ENCODE assay signal across 9 mouse cellular contexts in genomic region chr19:45030746-45031693, GRCm38 (mm10). TPM values are rescaled to one million over a fixed set of nuclear protein-coding genes. Genes with fewer than 3 reads are reported as not detected.
DNase-seq lines count a peak whose midpoint lies in the region; ATAC-seq and TF ChIP-seq lines count a peak whose summit lies in the region.
"Had no signal": no experiment of that assay in that cellular context is flagged by ENCODE, and none has a peak within 500 bp of the region (broad histone marks: within the 10 kb centered on the region; RNA-seq: fewer than 3 reads in every experiment).

No protein-coding gene starts in this region.

- TF ChIP-seq EP300 in heart, adult 2 months (IDR thresholded peaks at IDR 0.05; ENCODE audit: insufficient read depth, low read depth, low read length) = 0 out of 2 replicates have a peak, but pooled peaks have one; percentile 22

- H3K4me2 ChIP-seq in embryonic facial prominence, embryonic 11.5 days (ENCODE audit: low read depth, low read length) = no peak overlapping the region
- H3K4me2 ChIP-seq in limb, embryonic 14.5 days (replicated peaks; ENCODE audit: low read depth, low read length, severe bottlenecking) = peak overlapping the region; percentile 38
- peak overlapping the region; percentile 29; the same call in 1 of the 2 replicates for H3K4me2 ChIP-seq in midbrain, embryonic 14.5 days (ENCODE audit: low read length)

- intact Hi-C loops in heart, adult 2 months (cut with DNase I) = loop anchor here (1.0 to 10.0 kb wide), 2 partner anchors 18 to 446 kb away; no protein-coding TSS in a partner anchor

- no peak for TF ChIP-seq POLR2A in heart, adult 2 months (IDR thresholded peaks at IDR 0.05; ENCODE audit: insufficient read depth, low read depth, low read length)
- no peak for TF ChIP-seq POLR2A in limb, embryonic 14.5 days (IDR thresholded peaks at IDR 0.05; ENCODE audit: borderline replicate concordance, extremely low read depth, insufficient read depth, insufficient read length)

- no peak overlapping the region for H3K27ac ChIP-seq in embryonic facial prominence, embryonic 11.5 days (replicated peaks; ENCODE audit: low read depth, low read length)
- no peak overlapping the region for H3K27ac ChIP-seq in heart, adult 2 months
- H3K27ac ChIP-seq in limb, embryonic 14.5 days (replicated peaks; ENCODE audit: low read depth, low read length) = no peak overlapping the region
- H3K27ac ChIP-seq in midbrain, embryonic 14.5 days (replicated peaks; ENCODE audit: low read depth, low read length) = no peak overlapping the region

- no peaks in the 10 kb centered on the region for H3K79me2 ChIP-seq in heart, adult 2 months (replicated peaks; ENCODE audit: control insufficient read depth, insufficient read depth, low read length)

- WGBS in embryonic facial prominence, embryonic 11.5 days = 42% methylated on average over 20 of the region's 20 CpGs
- 39% methylated on average over 20 of the region's 20 CpGs for WGBS in heart, adult 2 months
- 42% methylated on average over 20 of the region's 20 CpGs for WGBS in limb, embryonic 14.5 days
- WGBS in midbrain, embryonic 14.5 days = 41% methylated on average over 20 of the region's 20 CpGs

- peak; percentile 85 for DNase-seq in A20 (ENCODE audit: low read depth, low spot score)
- peak; percentile 75 for DNase-seq in adrenal gland, postnatal 25 days
- peak; percentile 94 for DNase-seq in embryonic facial prominence, embryonic 11.5 days (ENCODE audit: low spot score)
- peak; percentile 76 to 78 for DNase-seq in heart, adult 2 months
- DNase-seq in kidney, adult 18-20 months = peak; percentile 82
- peak; percentile 85 for DNase-seq in limb, embryonic 14.5 days (ENCODE audit: low spot score)
- DNase-seq in midbrain, embryonic 14.5 days = peak; percentile 94
- DNase-seq in spleen, postnatal 10 days (ENCODE audit: low spot score in 2 of 2) = peak; percentile 63 to 84

- H3K27me3 ChIP-seq in embryonic facial prominence, embryonic 11.5 days (ENCODE audit: control insufficient read depth, insufficient read depth, low read length) = no peaks in the 10 kb centered on the region
- no peaks in the 10 kb centered on the region for H3K27me3 ChIP-seq in heart, adult 2 months (ENCODE audit: control insufficient read depth, insufficient read depth, low read length)
- no peaks in the 10 kb centered on the region for H3K27me3 ChIP-seq in limb, embryonic 14.5 days (ENCODE audit: control insufficient read depth, insufficient read depth, low read length)
- no peaks in the 10 kb centered on the region for H3K27me3 ChIP-seq in midbrain, embryonic 14.5 days (ENCODE audit: control insufficient read depth, insufficient read depth, low read length)

- H3K36me3 ChIP-seq in embryonic facial prominence, embryonic 11.5 days (replicated peaks; ENCODE audit: control insufficient read depth, insufficient read depth, low read depth, low read length) = peaks cover 15% of the 10 kb centered on the region
- H3K36me3 ChIP-seq in heart, adult 2 months (ENCODE audit: control insufficient read depth, insufficient read depth, low read length) = peaks cover 8% of the 10 kb centered on the region; the same call in 1 of the 2 replicates
- peaks cover 31% of the 10 kb centered on the region for H3K36me3 ChIP-seq in limb, embryonic 14.5 days (ENCODE audit: control insufficient read depth, insufficient read depth, low read length)
- peaks cover 22% of the 10 kb centered on the region for H3K36me3 ChIP-seq in midbrain, embryonic 14.5 days (ENCODE audit: control insufficient read depth, insufficient read depth, low read length)

- ATAC-seq in embryonic facial prominence, embryonic 11.5 days (replicated peaks; ENCODE audit: insufficient number of reproducible peaks, low FRiP score, low TSS enrichment, low read depth) = no peak
- ATAC-seq in limb, embryonic 14.5 days (ENCODE audit: low FRiP score, low read depth) = no peak; the same call in 1 of the 2 replicates
- peak; percentile 29; the same call in 1 of the 2 replicates for ATAC-seq in midbrain, embryonic 14.5 days (ENCODE audit: low FRiP score, low TSS enrichment)

- no peak overlapping the region for H3K9ac ChIP-seq in embryonic facial prominence, embryonic 11.5 days (replicated peaks; ENCODE audit: low read length)
- H3K9ac ChIP-seq in heart, adult 2 months (ENCODE audit: low read depth, low read length) = peak overlapping the region; percentile 62
- no peak overlapping the region for H3K9ac ChIP-seq in limb, embryonic 14.5 days (ENCODE audit: low read depth, low read length, severe bottlenecking)
- H3K9ac ChIP-seq in midbrain, embryonic 14.5 days (replicated peaks; ENCODE audit: low read length) = no peak overlapping the region

- H3K4me1 ChIP-seq in embryonic facial prominence, embryonic 11.5 days (ENCODE audit: control insufficient read depth, insufficient read depth, low read length) = no peaks in the 10 kb centered on the region; the same call in 1 of the 2 replicates
- H3K4me1 ChIP-seq in heart, adult 2 months (ENCODE audit: control insufficient read depth, insufficient read depth, low read length) = peaks cover 22% of the 10 kb centered on the region
- H3K4me1 ChIP-seq in limb, embryonic 14.5 days (ENCODE audit: control insufficient read depth, insufficient read depth, low read length) = 0 out of 2 replicates have a peak, but pooled peaks cover 4% of the 10 kb centered on the region
- H3K4me1 ChIP-seq in midbrain, embryonic 14.5 days (ENCODE audit: control insufficient read depth, insufficient read depth, low read length) = 0 out of 2 replicates have a peak, but pooled peaks cover 3% of the 10 kb centered on the region

- H3K4me3 ChIP-seq in embryonic facial prominence, embryonic 11.5 days (ENCODE audit: low read depth, low read length) = no peak overlapping the region
- H3K4me3 ChIP-seq in heart, adult 2 months = peak overlapping the region; percentile 36; the same call in 1 of the 2 replicates
- H3K4me3 ChIP-seq in limb, embryonic 14.5 days (replicated peaks; ENCODE audit: low read length) = 0 out of 2 replicates have a peak overlapping the region, but pooled peaks have one; percentile 6
- no peak overlapping the region for H3K4me3 ChIP-seq in midbrain, embryonic 14.5 days (replicated peaks; ENCODE audit: low read depth, low read length)
- H3K4me3 ChIP-seq: erythroblast, embryonic 14.5 days had no signal

- TF ChIP-seq CTCF in heart, adult 2 months (IDR thresholded peaks at IDR 0.05) = peak; percentile 88

- no peaks in the 10 kb centered on the region for H3K9me3 ChIP-seq in embryonic facial prominence, embryonic 11.5 days (replicated peaks; ENCODE audit: control insufficient read depth, low read length)
- no peaks in the 10 kb centered on the region for H3K9me3 ChIP-seq in limb, embryonic 14.5 days (ENCODE audit: control insufficient read depth, low read length)
- no peaks in the 10 kb centered on the region for H3K9me3 ChIP-seq in midbrain, embryonic 14.5 days (ENCODE audit: control insufficient read depth, low read length)

RNA-seq across cellular contexts. Expression of gene Pdzd7, which starts 14.5 kb away (rescaled TPM):
- 0.52 TPM in 1 of 2 replicates, not detected in the other for total RNA-seq in adrenal gland, postnatal 25 days (2021)
- 0.21 and 0.41 TPM in 2 replicates for polyA plus RNA-seq in embryonic facial prominence, embryonic 11.5 days (2014; fragmentation: Nextera tagmentation; extraction: Ambion mirVana)
- under 1 TPM in 1 of 2 experiments, not detected in 1; 0.08 TPM for total RNA-seq in heart, adult 2 months (2021)
- 0.38 and 0.43 TPM in 2 replicates for polyA plus RNA-seq in heart, adult 2 months (2012; rRNA removed)
- 0.85 and 0.99 TPM in 2 replicates for polyA plus RNA-seq in limb, embryonic 14.5 days (2012; rRNA removed)
- 0.26 and 0.47 TPM in 2 replicates for polyA plus RNA-seq in limb, embryonic 14.5 days (2014; fragmentation: Nextera tagmentation; extraction: Ambion mirVana)
- polyA plus RNA-seq in midbrain, embryonic 14.5 days (2014; fragmentation: Nextera tagmentation; extraction: Ambion mirVana) = 2.4 and 2.8 TPM in 2 replicates
- polyA plus RNA-seq: erythroblast, embryonic 14.5 days had no signal

RNA-seq across cellular contexts. Expression of gene Sfxn3, which starts 16.3 kb away (rescaled TPM):
- 49.3 and 65.0 TPM in 2 replicates for total RNA-seq in adrenal gland, postnatal 25 days (2021)
- polyA plus RNA-seq in embryonic facial prominence, embryonic 11.5 days (2014; fragmentation: Nextera tagmentation; extraction: Ambion mirVana) = 14.7 and 15.4 TPM in 2 replicates
- 10 to 100 TPM; 10.0 to 11.1 TPM for total RNA-seq in heart, adult 2 months (2021)
- 15.5 and 18.7 TPM in 2 replicates for polyA plus RNA-seq in heart, adult 2 months (2012; rRNA removed)
- 44.9 and 48.0 TPM in 2 replicates for polyA plus RNA-seq in limb, embryonic 14.5 days (2012; rRNA removed)
- 30.5 and 32.5 TPM in 2 replicates for polyA plus RNA-seq in limb, embryonic 14.5 days (2014; fragmentation: Nextera tagmentation; extraction: Ambion mirVana)
- 71.1 and 72.7 TPM in 2 replicates for polyA plus RNA-seq in midbrain, embryonic 14.5 days (2014; fragmentation: Nextera tagmentation; extraction: Ambion mirVana)

RNA-seq across cellular contexts. Expression of gene Lzts2, which starts 16.8 kb away (rescaled TPM):
- 83.2 and 101 TPM in 2 replicates for total RNA-seq in adrenal gland, postnatal 25 days (2021)
- 53.2 and 57.8 TPM in 2 replicates for polyA plus RNA-seq in embryonic facial prominence, embryonic 11.5 days (2014; fragmentation: Nextera tagmentation; extraction: Ambion mirVana)
- 10 to 100 TPM; 59.1 to 68.1 TPM for total RNA-seq in heart, adult 2 months (2021)
- 48.8 and 61.6 TPM in 2 replicates for polyA plus RNA-seq in heart, adult 2 months (2012; rRNA removed)
- 87.0 and 123 TPM in 2 replicates for polyA plus RNA-seq in limb, embryonic 14.5 days (2012; rRNA removed)
- 64.7 and 75.6 TPM in 2 replicates for polyA plus RNA-seq in limb, embryonic 14.5 days (2014; fragmentation: Nextera tagmentation; extraction: Ambion mirVana)
- polyA plus RNA-seq in midbrain, embryonic 14.5 days (2014; fragmentation: Nextera tagmentation; extraction: Ambion mirVana) = 16.1 and 21.5 TPM in 2 replicates

RNA-seq across cellular contexts. Expression of gene Mrpl43, which starts 24.8 kb away (rescaled TPM):
- 47.9 and 53.7 TPM in 2 replicates for total RNA-seq in adrenal gland, postnatal 25 days (2021)
- 62.9 and 66.8 TPM in 2 replicates for polyA plus RNA-seq in embryonic facial prominence, embryonic 11.5 days (2014; fragmentation: Nextera tagmentation; extraction: Ambion mirVana)
- 10 to 100 TPM; 45.6 to 53.6 TPM for total RNA-seq in heart, adult 2 months (2021)
- polyA plus RNA-seq in heart, adult 2 months (2012; rRNA removed) = 55.8 and 64.7 TPM in 2 replicates
- polyA plus RNA-seq in limb, embryonic 14.5 days (2012; rRNA removed) = 67.6 and 78.9 TPM in 2 replicates
- 55.0 and 61.3 TPM in 2 replicates for polyA plus RNA-seq in limb, embryonic 14.5 days (2014; fragmentation: Nextera tagmentation; extraction: Ambion mirVana)
- polyA plus RNA-seq in midbrain, embryonic 14.5 days (2014; fragmentation: Nextera tagmentation; extraction: Ambion mirVana) = 77.8 and 92.4 TPM in 2 replicates

RNA-seq across cellular contexts. Expression of gene Twnk, which starts 25.6 kb away (rescaled TPM):
- 36.7 and 39.3 TPM in 2 replicates for total RNA-seq in adrenal gland, postnatal 25 days (2021)
- polyA plus RNA-seq in embryonic facial prominence, embryonic 11.5 days (2014; fragmentation: Nextera tagmentation; extraction: Ambion mirVana) = 18.0 and 19.7 TPM in 2 replicates
- 10 to 100 TPM; 29.3 to 32.1 TPM for total RNA-seq in heart, adult 2 months (2021)
- 11.9 and 21.9 TPM in 2 replicates for polyA plus RNA-seq in heart, adult 2 months (2012; rRNA removed)
- 13.6 and 15.9 TPM in 2 replicates for polyA plus RNA-seq in limb, embryonic 14.5 days (2012; rRNA removed)
- 12.5 and 13.3 TPM in 2 replicates for polyA plus RNA-seq in limb, embryonic 14.5 days (2014; fragmentation: Nextera tagmentation; extraction: Ambion mirVana)
- 9.7 and 10.3 TPM in 2 replicates for polyA plus RNA-seq in midbrain, embryonic 14.5 days (2014; fragmentation: Nextera tagmentation; extraction: Ambion mirVana)

Comparison
In these comparisons a context has a peak if more than half of its experiments do, and no peak if none do; other contexts are left out.
1. H3K4me3 ChIP-seq: peak in heart, adult 2 months (single experiment) and limb, embryonic 14.5 days (single experiment); none in embryonic facial prominence, embryonic 11.5 days (single experiment) and midbrain, embryonic 14.5 days (single experiment).
2. Peak in every context shown above with its lines, with median percentiles within 50 percentile points of each other: DNase-seq.